Mouse (Mus musculus) liver, postnatal 0 days (tissue): ENCODE measurements around the gene Retreg1. TPM values are rescaled to one million over a fixed set of nuclear protein-coding genes. Genes with fewer than 3 reads are reported as not detected.

Source experiments
- ATAC-seq: fragments of 200-750 bp; cut with Nextera tagmentation; 2 replicates; pipeline ENCODE4 v1.8.0; 2017; ENCODE audit warnings: mild to moderate bottlenecking, moderate library complexity
- DNase-seq: peaks from one replicate; pipeline ENCODE4 v3.0.0-alpha.2; 2016
- H3K27ac ChIP-seq: fragments of 300-500 bp; sonication (generic); 2 replicates; pipeline ENCODE4 v1.5.1; 2014; ENCODE audit warnings: antibody characterized with exemption, moderate library complexity, mild to moderate bottlenecking, low read depth
- H3K27me3 ChIP-seq: fragments of 300-500 bp; sonication (generic); 2 replicates; pipeline ENCODE4 v1.6.1; 2014; ENCODE audit warnings: low read length, control low read depth, mixed read lengths; ENCODE audit not compliant: insufficient read depth
- H3K36me3 ChIP-seq: fragments of 300-500 bp; sonication (generic); replicated peaks from 2 replicates; pipeline ENCODE4 v1.6.1; 2014; ENCODE audit warnings: mild to moderate bottlenecking, control low read depth, low read length, moderate library complexity, mixed read lengths; ENCODE audit not compliant: insufficient read depth
- H3K4me1 ChIP-seq: fragments of 300-500 bp; sonication (generic); 2 replicates; pipeline ENCODE4 v1.6.1; 2014; ENCODE audit warnings: antibody characterized with exemption, mild to moderate bottlenecking, control low read depth; ENCODE audit not compliant: insufficient read depth
- H3K4me2 ChIP-seq: fragments of 300-500 bp; sonication (generic); 2 replicates; pipeline ENCODE4 v1.6.1; 2014; ENCODE audit warnings: low read depth, mild to moderate bottlenecking, low read length, moderate library complexity, mixed read lengths
- H3K4me3 ChIP-seq: fragments of 300-500 bp; sonication (generic); 2 replicates; pipeline ENCODE4 v1.5.1; 2014; ENCODE audit warnings: low read depth, low read length
- H3K9ac ChIP-seq: fragments of 300-500 bp; sonication (generic); replicated peaks from 2 replicates; pipeline ENCODE4 v1.6.1; 2014; ENCODE audit warnings: mild to moderate bottlenecking, moderate library complexity
- H3K9me3 ChIP-seq: fragments of 300-500 bp; sonication (generic); 2 replicates; pipeline ENCODE4 v1.6.1; 2016; ENCODE audit warnings: mild to moderate bottlenecking, control low read depth, low read length, mixed read lengths
- CTCF ChIP-seq: sonication (generic); IDR thresholded peaks from 2 replicates; pipeline ENCODE4 v1.5.1; 2016; ENCODE audit warnings: antibody characterized with exemption, low read depth
- EP300 ChIP-seq: IDR thresholded peaks from 2 replicates; pipeline ENCODE4 v1.6.1; 2016; ENCODE audit warnings: antibody characterized with exemption, low read depth, mild to moderate bottlenecking
- WGBS: fragments of 180-500 bp; shearing (Covaris S2); extraction: QIAGEN DNeasy Blood & Tissue Kit; methylation state at CpG from one replicate; pipeline ENCODE4 v1.1.7; 2014; ENCODE audit not compliant: insufficient replicate concordance; 5-methylcytosine and 5-hydroxymethylcytosine counted together
- microRNA-seq: library from miRNA; unstranded; fragments of <30 nt; microRNA quantifications from one replicate; pipeline ENCODE4, GENCODE M21; 2016
- polyA plus RNA-seq: library from polyadenylated mRNA; unstranded; fragments of >200 nt; fragmentation: Nextera tagmentation; extraction: Ambion mirVana; gene quantifications from 2 replicates; pipeline ENCODE4 v1.2.1, GENCODE M21; 2015

Retreg1 gene
- polyA plus RNA-seq, 1 experiment from 2014 or later, result 18.6 TPM

DNA sequence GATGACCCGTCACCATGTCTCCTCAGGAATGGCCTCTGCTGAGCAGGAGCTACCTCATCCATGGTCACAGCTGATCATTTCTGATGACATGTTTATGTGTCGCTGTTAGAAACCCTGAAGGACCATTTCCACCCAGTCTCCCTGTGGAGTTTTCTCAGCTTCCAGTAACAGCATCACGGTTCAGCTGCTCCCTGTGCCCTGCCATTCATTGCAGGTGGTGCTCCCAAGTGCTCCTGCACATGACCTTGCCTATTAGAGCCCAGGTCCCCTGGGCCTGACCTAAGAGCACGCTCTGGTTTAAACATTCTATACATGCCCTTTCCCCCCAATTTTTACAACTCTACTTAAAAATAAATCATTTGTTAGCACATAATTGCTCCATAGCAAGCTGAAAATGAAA is 169.9 kb downstream of the Retreg1 start:
- 78% methylated on average over 4 of the region's 4 CpGs for WGBS
- ATAC-seq (no peak), DNase-seq (no peak)
- Histone ChIP-seq H3K4me3 (no peak overlapping the region), H3K9ac (no peak overlapping the region), H3K4me1 (no peaks in the 10 kb centered on the region; the same call in 1 of the 2 replicates), H3K4me2 (no peak overlapping the region), H3K9me3 (no peaks in the 10 kb centered on the region), H3K27ac (no peak overlapping the region), H3K27me3 (no peaks in the 10 kb centered on the region), H3K36me3 (no peaks in the 10 kb centered on the region)
- TF ChIP-seq EP300 (no peak), CTCF (no peak)

DNA sequence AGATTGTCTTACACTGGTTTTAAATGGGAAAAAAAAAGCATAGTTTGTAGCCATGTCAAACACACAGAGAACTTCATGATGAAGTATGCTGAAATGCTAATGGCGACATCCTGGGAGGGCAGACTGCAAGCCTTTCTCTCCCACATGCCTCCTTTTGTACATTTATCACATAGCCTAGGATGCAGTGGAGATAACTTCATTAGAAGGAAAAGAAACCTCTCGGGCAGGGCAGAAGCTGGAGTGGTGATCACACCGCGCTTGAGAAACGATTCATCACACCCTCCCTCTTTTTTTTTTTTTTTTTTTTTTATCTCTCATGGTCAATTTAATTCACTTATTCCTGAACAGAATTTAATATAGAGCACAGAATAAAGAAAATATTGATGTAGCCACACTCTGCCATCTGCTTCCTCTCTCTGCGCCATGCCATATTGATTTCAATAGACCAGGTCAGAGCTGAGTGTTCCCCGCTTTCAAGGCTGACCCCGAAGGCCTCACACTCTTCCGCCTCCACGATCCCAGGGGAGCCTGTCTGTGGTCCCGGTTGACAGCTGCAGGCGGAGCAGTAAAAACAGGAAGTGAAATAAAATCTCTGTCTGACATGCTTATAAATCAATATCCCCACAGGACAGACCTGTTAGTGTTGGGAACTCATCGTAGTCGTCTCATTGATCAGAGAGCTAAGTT is 173.1 kb downstream of the Retreg1 start:
- Histone ChIP-seq H3K36me3 (no peaks in the 10 kb centered on the region), H3K27me3 (no peaks in the 10 kb centered on the region), H3K9ac (no peak overlapping the region), H3K4me1 (no peaks in the 10 kb centered on the region; the same call in 1 of the 2 replicates), H3K27ac (no peak overlapping the region), H3K4me3 (no peak overlapping the region), H3K9me3 (no peaks in the 10 kb centered on the region), H3K4me2 (no peak overlapping the region)
- ATAC-seq (no peak), DNase-seq (peak; percentile 44)
- WGBS, result 33% methylated on average over 14 of the region's 14 CpGs
- no peak for TF ChIP-seq EP300

DNA sequence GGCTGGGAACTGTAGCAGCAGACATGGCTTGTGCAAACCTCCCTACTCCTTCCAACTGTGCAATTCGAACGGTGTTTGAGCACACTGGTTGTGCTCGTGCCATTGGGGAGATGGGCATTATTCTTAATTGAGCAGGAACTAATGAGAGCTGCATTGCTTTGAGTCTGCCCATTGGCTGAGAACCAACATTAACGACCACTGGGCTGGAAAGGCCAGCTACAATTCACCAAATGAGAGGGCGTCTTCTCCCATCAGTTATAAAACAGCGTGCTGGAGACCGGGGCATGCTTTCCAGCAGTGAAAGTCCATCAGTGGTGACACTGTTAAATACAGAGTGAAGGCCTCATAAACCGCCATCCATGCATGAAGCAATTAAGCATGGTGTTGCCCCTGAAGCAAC is 178.7 kb downstream of the Retreg1 start:
- ATAC-seq, result no peak
- Histone ChIP-seq H3K4me3 (no peak overlapping the region), H3K9ac (no peak overlapping the region), H3K4me1 (no peaks in the 10 kb centered on the region), H3K36me3 (no peaks in the 10 kb centered on the region), H3K27me3 (no peaks in the 10 kb centered on the region), H3K4me2 (no peak overlapping the region), H3K9me3 (no peaks in the 10 kb centered on the region), H3K27ac (no peak overlapping the region)
- TF ChIP-seq CTCF (no peak), EP300 (no peak)
- 81% methylated on average over 8 of the region's 8 CpGs for WGBS
- DNase-seq, result no peak

DNA sequence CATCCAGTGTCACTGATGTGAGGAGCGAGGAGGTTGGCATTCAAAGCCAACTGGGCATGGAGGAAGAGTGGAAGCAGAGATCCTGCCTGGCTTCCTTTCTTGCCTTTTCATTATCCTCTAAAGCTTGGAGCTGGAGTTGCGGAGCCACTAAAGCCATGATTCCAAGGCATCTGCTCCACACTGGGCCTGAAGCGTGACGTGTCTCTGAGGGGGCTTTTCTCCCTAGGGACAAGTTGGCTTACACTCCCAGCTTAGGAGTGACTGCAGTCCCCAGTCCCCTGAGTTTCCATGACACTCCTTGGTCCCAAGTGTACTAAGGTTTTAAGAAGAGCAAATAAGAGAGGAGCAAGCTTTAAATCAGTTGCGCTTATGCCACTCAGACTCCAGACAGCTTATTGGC is 179.7 kb downstream of the Retreg1 start:
- H3K36me3 ChIP-seq, result no peaks in the 10 kb centered on the region
- H3K9me3 ChIP-seq, result no peaks in the 10 kb centered on the region
- 82% methylated on average over 5 of the region's 5 CpGs for WGBS
- no peak overlapping the region for H3K27ac ChIP-seq
- no peak overlapping the region for H3K4me3 ChIP-seq
- H3K4me2 ChIP-seq, result no peak overlapping the region
- H3K27me3 ChIP-seq, result no peaks in the 10 kb centered on the region
- TF ChIP-seq EP300 (no peak), CTCF (no peak)
- ATAC-seq, result no peak
- H3K4me1 ChIP-seq, result no peaks in the 10 kb centered on the region
- DNase-seq, result no peak
- H3K9ac ChIP-seq, result no peak overlapping the region

Small RNA genes lying within 50 kb of the gene (microRNA-seq; reads per million reads assigned to microRNA genes)
- gene Mir7212, result not detected

Other genes with a start within 250 kb of the Retreg1 start
- gene Myo10, start 220.7 kb upstream of the Retreg1 start, polyA plus RNA-seq, result 4.9 and 5.9 TPM in 2 replicates
- 9.8 and 13.4 TPM in 2 replicates for gene Zfp622, start 141.2 kb downstream of the Retreg1 start, polyA plus RNA-seq